Comparison of ENCODE assay signal across 8 mouse cellular contexts in the genomic region with DNA sequence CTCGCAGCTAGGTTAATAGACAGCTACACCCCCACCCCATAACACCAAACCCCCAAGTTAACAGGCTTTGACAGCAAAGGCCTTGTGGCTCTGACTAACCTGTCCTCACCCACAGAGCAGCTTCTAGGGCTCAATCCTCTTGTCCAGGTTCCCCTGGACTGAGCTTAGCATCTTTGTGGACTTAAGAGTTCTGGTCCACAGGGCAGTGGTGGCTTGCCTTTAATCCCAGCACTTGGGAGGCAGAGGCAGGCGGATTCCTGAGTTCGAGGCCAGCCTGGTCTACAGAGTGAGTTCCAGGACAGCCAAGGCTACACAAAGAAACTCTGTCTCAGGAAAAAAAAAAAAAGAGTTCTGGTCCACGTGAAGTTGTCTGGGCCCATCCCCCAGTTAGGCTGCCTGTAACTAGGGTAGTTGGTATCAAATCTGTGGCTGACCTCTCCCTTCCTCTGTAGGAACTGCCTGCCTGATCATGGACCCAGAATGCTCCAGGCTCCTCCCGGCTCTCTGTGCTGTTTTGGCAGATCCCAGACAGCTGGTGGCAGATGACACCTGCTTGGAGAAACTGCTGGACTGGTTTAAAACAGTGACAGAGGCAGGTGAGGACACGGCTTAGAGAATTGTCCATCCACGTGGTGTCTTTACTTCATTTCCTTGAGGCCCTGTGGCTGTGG. TPM values are rescaled to one million over a fixed set of nuclear protein-coding genes. Genes with fewer than 3 reads are reported as not detected.
DNase-seq lines count a peak whose midpoint lies in the region; ATAC-seq and TF ChIP-seq lines count a peak whose summit lies in the region.

No protein-coding gene starts in this region.

- no peaks in the 10 kb centered on the region for H3K27me3 ChIP-seq in neural tube, embryonic 11.5 days (ENCODE audit: control insufficient read depth, insufficient read depth, low read length)
- no peaks in the 10 kb centered on the region for H3K27me3 ChIP-seq in embryonic facial prominence, embryonic 14.5 days (replicated peaks; ENCODE audit: control insufficient read depth, insufficient read depth, low read length)
- no peaks in the 10 kb centered on the region for H3K27me3 ChIP-seq in hindbrain, postnatal 0 days (ENCODE audit: insufficient read depth, low read length)
- no peaks in the 10 kb centered on the region for H3K27me3 ChIP-seq in lung, embryonic 15.5 days

- H3K9me3 ChIP-seq in neural tube, embryonic 11.5 days (ENCODE audit: control insufficient read depth, low read length): no peaks in the 10 kb centered on the region
- no peaks in the 10 kb centered on the region for H3K9me3 ChIP-seq in embryonic facial prominence, embryonic 14.5 days (ENCODE audit: control insufficient read depth, low read length)
- H3K9me3 ChIP-seq in hindbrain, postnatal 0 days (ENCODE audit: low read length): no peaks in the 10 kb centered on the region
- no peaks in the 10 kb centered on the region for H3K9me3 ChIP-seq in lung, embryonic 15.5 days

- no peak for ATAC-seq in neural tube, embryonic 11.5 days (ENCODE audit: insufficient read depth, low FRiP score, low TSS enrichment)
- no peak for ATAC-seq in embryonic facial prominence, embryonic 14.5 days (ENCODE audit: low read depth)
- ATAC-seq in hindbrain, postnatal 0 days: no peak
- no peak for ATAC-seq in lung, embryonic 15.5 days (ENCODE audit: borderline replicate concordance, extremely low read depth, low FRiP score, low TSS enrichment)

- TF ChIP-seq CTCF in hindbrain, postnatal 0 days (IDR thresholded peaks at IDR 0.05; ENCODE audit: low read depth): no peak

- H3K4me3 ChIP-seq in neural tube, embryonic 11.5 days (ENCODE audit: low read depth, low read length): peak overlapping the region; percentile 63
- peak overlapping the region; percentile 52 for H3K4me3 ChIP-seq in embryonic facial prominence, embryonic 14.5 days (ENCODE audit: low read depth, low read length)
- H3K4me3 ChIP-seq in hindbrain, postnatal 0 days (ENCODE audit: low read length): peak overlapping the region; percentile 63
- peak overlapping the region; percentile 58 for H3K4me3 ChIP-seq in lung, embryonic 15.5 days

- H3K9ac ChIP-seq in neural tube, embryonic 11.5 days (ENCODE audit: low read length): peak overlapping the region; percentile 75
- peak overlapping the region; percentile 76 for H3K9ac ChIP-seq in embryonic facial prominence, embryonic 14.5 days (ENCODE audit: low read depth, low read length)
- peak overlapping the region; percentile 63 for H3K9ac ChIP-seq in hindbrain, postnatal 0 days (replicated peaks; ENCODE audit: low read length)
- H3K9ac ChIP-seq in lung, embryonic 15.5 days: peak overlapping the region; percentile 71

- H3K27ac ChIP-seq in neural tube, embryonic 11.5 days (ENCODE audit: low read depth, low read length): no peak overlapping the region
- peak overlapping the region; percentile 72 for H3K27ac ChIP-seq in embryonic facial prominence, embryonic 14.5 days (replicated peaks; ENCODE audit: low read depth, low read length)
- peak overlapping the region; percentile 82 for H3K27ac ChIP-seq in hindbrain, postnatal 0 days
- peak overlapping the region; percentile 75 for H3K27ac ChIP-seq in lung, embryonic 15.5 days

- no peak for DNase-seq in neural tube, embryonic 11.5 days (ENCODE audit: low spot score)
- no peak for DNase-seq in neural tube, embryonic 10.5 days (ENCODE audit: extremely low spot score, low spot score)
- DNase-seq in embryonic facial prominence, embryonic 14.5 days (ENCODE audit: low spot score): no peak
- DNase-seq in hindbrain, postnatal 0 days (ENCODE audit: low spot score): no peak
- no peak for DNase-seq in gastrocnemius, postnatal 14 days
- no peak for DNase-seq in layer of hippocampus, adult 9-11 months
- no peak for DNase-seq in gastrocnemius, adult 18-20 months (ENCODE audit: low spot score)

- H3K4me1 ChIP-seq in neural tube, embryonic 11.5 days (ENCODE audit: control insufficient read depth, insufficient read depth, low read length): peaks cover 8% of the 10 kb centered on the region
- H3K4me1 ChIP-seq in embryonic facial prominence, embryonic 14.5 days (ENCODE audit: control insufficient read depth, insufficient read depth, low read length): peaks cover 20% of the 10 kb centered on the region
- peaks cover 14% of the 10 kb centered on the region for H3K4me1 ChIP-seq in hindbrain, postnatal 0 days (ENCODE audit: insufficient read depth, low read length)
- H3K4me1 ChIP-seq in lung, embryonic 15.5 days: peaks cover 37% of the 10 kb centered on the region

- peak overlapping the region; percentile 81 for H3K4me2 ChIP-seq in neural tube, embryonic 11.5 days (ENCODE audit: low read depth)
- peak overlapping the region; percentile 87 for H3K4me2 ChIP-seq in embryonic facial prominence, embryonic 14.5 days (ENCODE audit: low read depth, low read length)
- peak overlapping the region; percentile 72 for H3K4me2 ChIP-seq in hindbrain, postnatal 0 days (ENCODE audit: low read depth, low read length)
- H3K4me2 ChIP-seq in lung, embryonic 15.5 days: peak overlapping the region; percentile 76

- peaks cover 4% of the 10 kb centered on the region; the same call in 1 of the 2 replicates for H3K36me3 ChIP-seq in neural tube, embryonic 11.5 days (ENCODE audit: control insufficient read depth, insufficient read depth, low read length)
- peaks cover 31% of the 10 kb centered on the region for H3K36me3 ChIP-seq in embryonic facial prominence, embryonic 14.5 days (ENCODE audit: control insufficient read depth, insufficient read depth, low read length)
- H3K36me3 ChIP-seq in hindbrain, postnatal 0 days (ENCODE audit: insufficient read depth, low read length): peaks cover 12% of the 10 kb centered on the region; the same call in 1 of the 2 replicates
- peaks cover 23% of the 10 kb centered on the region for H3K36me3 ChIP-seq in lung, embryonic 15.5 days

- 64% methylated on average over 7 of the region's 7 CpGs for WGBS in neural tube, embryonic 11.5 days
- WGBS in embryonic facial prominence, embryonic 14.5 days: 54% methylated on average over 7 of the region's 7 CpGs
- 56% methylated on average over 7 of the region's 7 CpGs for WGBS in hindbrain, postnatal 0 days
- WGBS in lung, embryonic 15.5 days: 48% methylated on average over 7 of the region's 7 CpGs

- intact Hi-C loops in gastrocnemius, postnatal 14 days (cut with DNase I; ENCODE audit: low total_unique reads): no loop called here

RNA-seq across cellular contexts. Expression of gene Brat1, which starts 0.8 kb away (rescaled TPM):
- polyA plus RNA-seq in neural tube, embryonic 11.5 days (2014; fragmentation: Nextera tagmentation; extraction: Ambion mirVana): 15.1 and 15.9 TPM in 2 replicates
- 17.8 and 21.7 TPM in 2 replicates for polyA plus RNA-seq in embryonic facial prominence, embryonic 14.5 days (2014; fragmentation: Nextera tagmentation; extraction: Ambion mirVana)
- 44.6 and 46.7 TPM in 2 replicates for total RNA-seq in hindbrain, postnatal 0 days (2014; rRNA removed)
- 17.9 and 18.1 TPM in 2 replicates for polyA plus RNA-seq in hindbrain, postnatal 0 days (2015; fragmentation: Nextera tagmentation; extraction: Ambion mirVana)
- 22.6 and 24.2 TPM in 2 replicates for polyA plus RNA-seq in lung, embryonic 15.5 days (2015; fragmentation: Nextera tagmentation; extraction: Ambion mirVana)
- total RNA-seq in gastrocnemius, postnatal 14 days (2021): 1 to 10 TPM; 6.7 TPM
- total RNA-seq in gastrocnemius, adult 18-20 months (2021): 1 to 10 TPM; 4.5 to 5.3 TPM

RNA-seq across cellular contexts. Expression of gene Iqce, which starts 3.5 kb away (rescaled TPM):
- polyA plus RNA-seq in neural tube, embryonic 11.5 days (2014; fragmentation: Nextera tagmentation; extraction: Ambion mirVana): 18.3 and 18.4 TPM in 2 replicates
- 17.2 and 25.1 TPM in 2 replicates for polyA plus RNA-seq in embryonic facial prominence, embryonic 14.5 days (2014; fragmentation: Nextera tagmentation; extraction: Ambion mirVana)
- 19.1 and 43.1 TPM in 2 replicates for total RNA-seq in hindbrain, postnatal 0 days (2014; rRNA removed)
- polyA plus RNA-seq in hindbrain, postnatal 0 days (2015; fragmentation: Nextera tagmentation; extraction: Ambion mirVana): 22.1 and 24.8 TPM in 2 replicates
- 21.9 and 22.3 TPM in 2 replicates for polyA plus RNA-seq in lung, embryonic 15.5 days (2015; fragmentation: Nextera tagmentation; extraction: Ambion mirVana)
- 1 to 10 TPM; 4.4 to 5.1 TPM for total RNA-seq in gastrocnemius, postnatal 14 days (2021)
- 1 to 10 TPM; 1.6 to 2.2 TPM for total RNA-seq in gastrocnemius, adult 18-20 months (2021)

RNA-seq across cellular contexts. Expression of gene Amz1, which starts 18.3 kb away (rescaled TPM):
- polyA plus RNA-seq in neural tube, embryonic 11.5 days (2014; fragmentation: Nextera tagmentation; extraction: Ambion mirVana): 0.38 and 0.69 TPM in 2 replicates
- polyA plus RNA-seq in embryonic facial prominence, embryonic 14.5 days (2014; fragmentation: Nextera tagmentation; extraction: Ambion mirVana): 0.54 and 0.87 TPM in 2 replicates
- 11.8 and 12.6 TPM in 2 replicates for total RNA-seq in hindbrain, postnatal 0 days (2014; rRNA removed)
- 9.4 and 9.7 TPM in 2 replicates for polyA plus RNA-seq in hindbrain, postnatal 0 days (2015; fragmentation: Nextera tagmentation; extraction: Ambion mirVana)
- polyA plus RNA-seq in lung, embryonic 15.5 days (2015; fragmentation: Nextera tagmentation; extraction: Ambion mirVana): 1.2 and 1.3 TPM in 2 replicates
- under 1 TPM; 0.24 to 0.43 TPM for total RNA-seq in gastrocnemius, postnatal 14 days (2021)
- under 1 TPM in 1 of 2 experiments, not detected in 1; 0.36 TPM for total RNA-seq in gastrocnemius, adult 18-20 months (2021)

RNA-seq across cellular contexts. Expression of gene Ttyh3, which starts 56.8 kb away (rescaled TPM):
- polyA plus RNA-seq in neural tube, embryonic 11.5 days (2014; fragmentation: Nextera tagmentation; extraction: Ambion mirVana): 61.0 and 65.0 TPM in 2 replicates
- 47.5 and 50.5 TPM in 2 replicates for polyA plus RNA-seq in embryonic facial prominence, embryonic 14.5 days (2014; fragmentation: Nextera tagmentation; extraction: Ambion mirVana)
- 253 and 260 TPM in 2 replicates for total RNA-seq in hindbrain, postnatal 0 days (2014; rRNA removed)
- polyA plus RNA-seq in hindbrain, postnatal 0 days (2015; fragmentation: Nextera tagmentation; extraction: Ambion mirVana): 53.5 and 60.3 TPM in 2 replicates
- 38.0 and 39.1 TPM in 2 replicates for polyA plus RNA-seq in lung, embryonic 15.5 days (2015; fragmentation: Nextera tagmentation; extraction: Ambion mirVana)
- total RNA-seq in gastrocnemius, postnatal 14 days (2021): 10 to 100 TPM; 16.9 to 22.5 TPM
- total RNA-seq in gastrocnemius, adult 18-20 months (2021): 1 to 10 TPM; 4.1 to 5.4 TPM
